Mouse (Mus musculus) CD4-positive helper T cell, adult 2 months (primary cell): Measurements from ENCODE around the gene Zfp945.
"Not testable (repeated sequence)": the region's sequence is repeated elsewhere in the genome, so short reads cannot be mapped to it uniquely, and the experiment has no call there.

Source experiments
- DNase-seq: peaks from one replicate; pipeline ENCODE4 v3.0.0-alpha.2; 2012; ENCODE audit warnings: low read depth, missing footprints, low spot score

The Zfp945 gene

GRCm38 (mm10) chr17:22866845-22867481 is at the start of gene Zfp945:
TSS of gene Zfp945 (minus strand) at chr17:22867134.
- peak; percentile 60 for DNase-seq

GRCm38 (mm10) chr17:22888302-22888701 is 21.4 kb upstream of the Zfp945 start:
- no peak for DNase-seq

GRCm38 (mm10) chr17:22884059-22884698 is 17.2 kb upstream of the Zfp945 start:
- DNase-seq, result no peak

- DNase-seq, result no peak
Observed at GRCm38 (mm10) chr17:22877427-22878307, 10.7 kb upstream of the Zfp945 start.

- DNase-seq, result peak; percentile 62
Observed at GRCm38 (mm10) chr17:22876316-22876715, 9.4 kb upstream of the Zfp945 start.

GRCm38 (mm10) chr17:22875549-22875948 is 8.6 kb upstream of the Zfp945 start:
- not testable (repeated sequence) for DNase-seq

GRCm38 (mm10) chr17:22866421-22866844 is 501 bp downstream of the Zfp945 start:
- DNase-seq, result peak; percentile 66

- no peak for DNase-seq
Observed at GRCm38 (mm10) chr17:22821166-22821565, 45.8 kb downstream of the Zfp945 start.

- DNase-seq, result no peak
Observed at GRCm38 (mm10) chr17:22818199-22818595, 48.7 kb downstream of the Zfp945 start.

GRCm38 (mm10) chr17:22817471-22818198 is 49.3 kb downstream of the Zfp945 start:
- DNase-seq, result peak; percentile 35

- no peak for DNase-seq
Observed at GRCm38 (mm10) chr17:22799707-22800106, 67.2 kb downstream of the Zfp945 start.
